Mouse (Mus musculus): ENCODE measurements around the gene Oxct1.

Gene Oxct1

DNA sequence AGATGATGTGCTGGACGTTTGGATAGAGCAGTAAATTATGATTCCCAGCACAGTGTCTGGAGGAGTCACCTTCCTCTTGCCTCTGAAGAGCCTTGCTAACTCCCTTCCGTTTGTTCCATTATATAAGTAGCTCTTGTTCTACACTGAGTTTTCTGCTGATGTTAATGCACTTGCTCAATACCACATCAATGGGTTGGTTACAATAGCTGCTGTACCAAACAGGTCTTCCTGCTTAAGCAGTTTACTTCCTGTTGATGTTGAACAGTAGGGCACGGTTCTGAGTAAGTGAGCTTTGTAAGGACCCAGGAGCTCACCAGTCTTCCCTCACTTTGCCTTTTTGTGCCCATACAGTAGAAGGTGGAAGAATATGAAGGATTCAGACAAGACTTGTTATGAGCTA, 98.5 kb downstream of the Oxct1 start:
- no peak for DNase-seq (ENCODE audit: low spot score)

DNA sequence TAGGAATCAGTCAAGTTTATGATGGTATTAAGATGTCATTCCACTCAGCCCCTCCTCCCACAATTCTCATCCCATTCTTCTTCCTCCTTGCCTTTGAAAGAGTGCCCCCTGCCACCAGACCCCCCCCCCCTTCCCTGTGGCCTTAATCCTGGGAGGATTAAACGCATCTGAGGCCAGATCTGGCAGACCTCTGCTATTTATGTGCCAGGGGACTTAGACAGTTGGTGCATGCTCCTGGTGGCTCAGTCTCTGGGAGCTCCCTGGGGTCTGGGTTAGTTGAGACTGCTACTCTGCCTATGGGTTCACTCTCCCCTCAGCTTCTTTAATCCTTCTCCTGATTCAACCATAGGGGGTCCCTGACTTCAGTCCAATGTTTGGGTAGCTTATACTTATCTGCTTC, 112.3 kb downstream of the Oxct1 start:
- DNase-seq (ENCODE audit: low spot score), result no peak

DNA sequence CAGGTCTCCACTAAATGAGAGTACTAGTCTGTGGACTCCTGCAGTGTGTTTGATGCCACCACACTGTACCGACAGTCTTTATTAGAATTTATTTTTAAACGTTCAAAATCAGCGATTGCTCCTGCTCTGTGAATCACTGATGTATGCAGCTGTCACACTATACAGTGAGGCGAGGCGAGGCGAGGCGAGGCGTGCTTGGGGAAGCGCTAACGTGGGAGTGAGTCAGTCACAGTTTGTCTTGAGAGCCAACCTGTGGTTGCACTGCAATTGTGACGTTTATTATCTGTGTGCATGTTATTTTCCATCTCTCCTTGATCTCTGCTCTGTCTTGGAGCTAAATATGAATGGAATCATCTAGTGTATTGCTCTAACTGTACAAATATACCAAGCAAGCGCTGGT, 113.3 kb downstream of the Oxct1 start:
- DNase-seq (ENCODE audit: low spot score), result no peak

DNA sequence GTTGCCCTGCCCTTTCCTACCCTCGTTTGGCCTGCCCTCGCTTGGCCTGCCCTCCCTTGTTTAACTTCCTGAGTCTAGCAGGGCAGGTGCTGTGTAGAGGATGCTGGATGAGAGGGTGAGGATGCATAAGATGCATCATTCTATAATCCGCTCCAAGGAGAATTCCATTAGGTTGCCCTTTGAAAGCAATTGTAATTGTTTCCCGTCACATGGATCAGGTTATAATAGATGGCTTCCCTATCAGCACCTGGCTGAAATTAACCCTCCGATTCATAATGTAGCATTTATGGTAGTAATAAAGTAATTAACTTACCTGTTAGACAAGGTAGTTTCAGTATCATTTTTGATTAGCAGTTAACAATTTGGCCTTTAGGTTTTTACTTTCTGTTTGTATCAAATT, 119.2 kb downstream of the Oxct1 start:
- DNase-seq (ENCODE audit: low spot score), result no peak

DNA sequence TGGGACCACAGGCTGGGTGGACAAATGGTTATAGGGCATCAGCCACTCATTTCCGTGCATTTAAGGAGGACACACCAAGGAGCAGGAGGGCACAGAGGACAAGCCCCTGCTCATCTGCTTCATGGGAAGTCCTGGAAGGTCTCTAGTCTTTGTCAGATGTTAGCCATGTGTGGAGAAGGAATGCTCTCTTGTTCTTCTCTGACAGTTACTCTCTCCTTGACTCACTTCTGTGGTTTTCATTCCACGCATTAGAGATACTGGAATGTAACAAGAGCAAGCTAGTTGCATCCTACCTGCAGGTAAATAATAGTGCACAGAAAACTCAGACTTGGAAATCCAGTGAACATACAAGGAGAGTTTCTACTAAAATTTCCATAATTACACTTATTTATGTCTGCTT, 121.5 kb downstream of the Oxct1 start:
- DNase-seq (ENCODE audit: low spot score), result no peak

DNA sequence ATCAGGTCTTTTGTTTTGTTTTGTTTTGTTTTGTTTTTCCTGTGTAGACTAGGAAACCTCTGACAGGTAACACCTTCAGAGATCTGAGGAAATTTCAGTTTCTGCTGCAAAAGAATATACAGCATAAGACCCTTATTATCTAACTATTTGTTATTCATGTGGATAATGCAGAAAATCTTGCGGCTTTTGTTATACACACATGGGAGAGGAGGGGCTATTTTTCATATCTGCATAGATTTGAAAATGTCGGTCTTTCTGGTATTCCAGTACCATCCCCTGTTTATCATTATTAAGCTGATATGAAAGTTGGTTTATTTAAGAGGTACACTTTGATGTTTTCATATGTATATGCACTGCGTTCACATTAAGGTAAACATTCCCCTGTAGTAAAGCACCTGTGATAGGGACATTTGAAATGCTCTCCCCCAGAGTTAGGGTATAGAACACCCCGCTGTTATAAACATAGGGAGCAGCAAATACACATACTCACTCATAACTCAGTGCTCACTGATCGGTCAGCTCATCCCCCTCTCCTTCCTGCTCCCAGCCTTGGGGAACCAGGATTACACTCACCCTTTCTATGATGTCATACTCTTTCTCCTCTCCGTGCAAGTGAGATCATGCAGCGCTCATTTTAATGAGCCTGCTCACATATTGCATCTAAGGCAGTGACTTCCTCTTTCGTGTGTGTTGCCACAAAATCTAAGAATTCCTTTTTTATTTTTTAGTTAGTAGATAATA, 122.6 kb downstream of the Oxct1 start:
- no peak for DNase-seq (ENCODE audit: low spot score)

DNA sequence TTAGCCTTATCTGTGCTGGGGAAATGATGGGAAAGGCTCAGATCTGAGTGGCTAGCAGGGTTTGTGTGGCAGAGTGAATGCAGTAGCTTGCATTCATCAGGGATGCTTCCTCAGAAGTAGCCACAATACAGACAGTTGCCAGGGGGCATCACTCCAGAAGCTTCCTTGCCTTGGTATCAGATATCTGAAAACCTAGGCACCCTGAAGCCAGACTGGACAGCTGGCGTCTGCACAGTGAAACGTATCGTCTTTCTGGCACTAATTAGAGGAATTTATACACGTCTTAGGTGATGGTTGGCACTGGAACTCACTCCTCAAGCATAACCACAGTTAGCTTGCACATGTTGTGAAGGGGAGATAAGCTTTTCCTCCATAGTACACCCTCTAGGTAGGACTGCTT, 128.5 kb downstream of the Oxct1 start:
- no peak for DNase-seq (ENCODE audit: low spot score)

DNA sequence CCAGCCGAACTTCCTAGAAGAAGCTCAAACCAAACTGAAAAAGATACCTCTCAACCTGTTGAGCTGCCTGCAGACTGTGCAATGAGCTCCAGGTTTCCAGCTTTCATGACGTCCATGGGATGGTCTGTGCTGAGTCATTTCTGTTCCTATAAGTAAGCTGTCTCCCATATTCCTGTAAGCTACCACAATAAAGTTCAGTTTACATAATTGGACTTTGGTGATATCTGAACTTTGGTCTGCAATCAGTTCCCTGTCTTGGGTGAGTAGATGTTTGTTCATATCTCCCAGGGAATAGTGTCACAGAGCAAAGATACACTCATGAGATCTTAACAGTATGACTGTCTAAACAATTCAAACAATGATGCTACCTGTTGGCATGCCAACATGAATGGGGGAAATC, 141.8 kb downstream of the Oxct1 start:
- no peak for DNase-seq (ENCODE audit: low spot score)

DNA sequence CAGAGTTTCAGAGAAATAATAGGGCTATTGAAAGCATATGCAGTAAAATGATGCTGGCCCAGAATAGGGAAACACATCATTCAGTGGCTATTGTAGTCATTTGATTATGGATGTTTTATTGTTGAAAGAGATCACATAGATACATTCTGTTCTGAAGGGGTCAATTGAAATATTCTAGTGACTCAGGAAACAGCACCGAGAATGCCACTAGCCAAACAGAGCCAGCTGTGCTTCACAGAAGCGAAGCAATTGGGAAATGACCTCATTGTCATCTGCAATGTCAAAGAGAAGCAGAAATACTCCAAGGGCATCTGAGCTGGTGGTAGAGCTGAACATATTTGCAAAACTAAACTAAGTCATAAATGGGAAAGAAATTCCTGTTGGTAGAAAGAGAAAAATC, 145.4 kb downstream of the Oxct1 start:
- DNase-seq (ENCODE audit: low spot score), result no peak

DNA sequence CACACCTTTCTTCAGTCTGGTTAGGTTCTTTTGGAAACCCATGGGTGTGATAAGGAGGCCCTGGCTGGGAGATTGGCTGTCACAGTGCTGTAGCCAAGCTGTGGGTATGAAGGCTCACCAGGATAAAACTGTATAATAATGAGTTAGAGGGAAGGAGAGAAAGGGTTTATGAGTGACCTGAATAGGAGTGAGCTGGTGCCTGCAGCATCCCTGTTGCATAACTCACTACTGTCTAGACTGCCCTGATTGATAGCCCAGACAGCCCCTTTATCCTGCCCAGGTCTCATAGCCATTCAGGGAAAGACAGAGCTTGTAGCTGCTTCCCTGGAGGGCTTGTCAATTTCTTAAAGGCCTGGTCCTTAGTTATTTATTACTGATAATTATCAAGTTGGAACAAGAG, 171.7 kb downstream of the Oxct1 start:
- DNase-seq (ENCODE audit: low spot score), result no peak

Data from ovary, adult 18-20 months (tissue).